Mouse (Mus musculus) v-Abl transformed pro-B cells (cell line): ENCODE data around the gene Plin4.
"Not testable (repeated sequence)": the region's sequence is repeated elsewhere in the genome, so short reads cannot be mapped to it uniquely, and the experiment has no call there.

Source experiments
- in situ Hi-C, 2 experiments: fragments of 400-800 bp; cut with MboI; formaldehyde crosslinking; loops; one replicate each; pipeline ENCODE4 v1.15.1; 2025; ENCODE audit not compliant: unreplicated experiment in 2 of 2

The Plin4 gene

GRCm38 (mm10) chr17:56106981-56107380 lies 2.6 kb downstream of the Plin4 start:
- in situ Hi-C loops, result no loop called here

GRCm38 (mm10) chr17:56106436-56106835 lies 3.2 kb downstream of the Plin4 start:
- in situ Hi-C loops, result not testable (repeated sequence)

GRCm38 (mm10) chr17:56104821-56105220 lies 4.8 kb downstream of the Plin4 start:
- in situ Hi-C loops, result not testable (repeated sequence)

GRCm38 (mm10) chr17:56103465-56104285 lies 5.9 kb downstream of the Plin4 start:
- in situ Hi-C loops, result no loop called here

GRCm38 (mm10) chr17:56102927-56103326 lies 6.7 kb downstream of the Plin4 start:
- in situ Hi-C loops, result no loop called here

- in situ Hi-C loops, result no loop called here
Measured at GRCm38 (mm10) chr17:56102158-56102557, 7.4 kb downstream of the Plin4 start.

GRCm38 (mm10) chr17:56100811-56101210 lies 8.8 kb downstream of the Plin4 start:
- in situ Hi-C loops, result no loop called here

GRCm38 (mm10) chr17:56098711-56099572 lies 10.7 kb downstream of the Plin4 start:
- in situ Hi-C loops, result no loop called here

- in situ Hi-C loops, result no loop called here
Measured at GRCm38 (mm10) chr17:56098180-56098579, 11.4 kb downstream of the Plin4 start.

GRCm38 (mm10) chr17:56096883-56097282 lies 12.7 kb downstream of the Plin4 start:
- in situ Hi-C loops, result no loop called here

GRCm38 (mm10) chr17:56092794-56093193 lies 16.8 kb downstream of the Plin4 start:
- in situ Hi-C loops, result no loop called here

- in situ Hi-C loops, result no loop called here
Measured at GRCm38 (mm10) chr17:56092312-56092711, 17.3 kb downstream of the Plin4 start.

GRCm38 (mm10) chr17:56080781-56081585 lies 28.6 kb downstream of the Plin4 start:
- in situ Hi-C loops, result no loop called here

- in situ Hi-C loops, result loop anchor here in 1 of 2 experiments (5.0 kb wide), 1 partner anchor 38 kb away; the partner anchor contains the start of gene Chaf1a
Measured at GRCm38 (mm10) chr17:56079921-56080320, 29.7 kb downstream of the Plin4 start.

GRCm38 (mm10) chr17:56078880-56079795 lies 30.5 kb downstream of the Plin4 start, which contains the start of gene Hdgfl2:
Hdgfl2 (plus strand) TSS chr17:56079634.
- in situ Hi-C loops, result loop anchor here in 1 of 2 experiments (5.0 kb wide), 1 partner anchor 37 kb away; the partner anchor contains the start of gene Chaf1a

- in situ Hi-C loops, result loop anchor here in 1 of 2 experiments (5.0 kb wide), 1 partner anchor 36 kb away; the partner anchor contains the start of gene Chaf1a
Measured at GRCm38 (mm10) chr17:56078361-56078760, 31.2 kb downstream of the Plin4 start.

- in situ Hi-C loops, result loop anchor here in 1 of 2 experiments (5.0 kb wide), 1 partner anchor 35 kb away; the partner anchor contains the start of gene Chaf1a
Measured at GRCm38 (mm10) chr17:56077523-56077922, 32.1 kb downstream of the Plin4 start.

GRCm38 (mm10) chr17:56074827-56075208 lies 34.8 kb downstream of the Plin4 start, which contains the start of gene Ubxn6:
Ubxn6 (minus strand) TSS chr17:56075028.
- in situ Hi-C loops, result loop anchor here in 1 of 2 experiments (5.0 kb wide), 1 partner anchor 33 kb away; the partner anchor contains the start of gene Chaf1a
